Mouse (Mus musculus): ENCODE measurements around the gene Nek9. TPM values are rescaled to one million over a fixed set of nuclear protein-coding genes. Genes with fewer than 3 reads are reported as not detected.

Gene Nek9
- 10 to 100 TPM; 32.9 to 34.8 TPM for total RNA-seq (2021)
- long read RNA-seq, experiment 1, full-length matches to known transcripts, result 4 of 18 reads
- long read RNA-seq, experiment 1, partial matches to known transcripts, result 7 of 18 reads
- long read RNA-seq, experiment 1, other reads (novel, unspliced or antisense), result 7 of 18 reads
- long read RNA-seq, experiment 2, full-length matches to known transcripts, result 2 of 9 reads
- long read RNA-seq, experiment 2, partial matches to known transcripts, result 1 of 9 reads
- long read RNA-seq, experiment 2, other reads (novel, unspliced or antisense), result 6 of 9 reads

DNA sequence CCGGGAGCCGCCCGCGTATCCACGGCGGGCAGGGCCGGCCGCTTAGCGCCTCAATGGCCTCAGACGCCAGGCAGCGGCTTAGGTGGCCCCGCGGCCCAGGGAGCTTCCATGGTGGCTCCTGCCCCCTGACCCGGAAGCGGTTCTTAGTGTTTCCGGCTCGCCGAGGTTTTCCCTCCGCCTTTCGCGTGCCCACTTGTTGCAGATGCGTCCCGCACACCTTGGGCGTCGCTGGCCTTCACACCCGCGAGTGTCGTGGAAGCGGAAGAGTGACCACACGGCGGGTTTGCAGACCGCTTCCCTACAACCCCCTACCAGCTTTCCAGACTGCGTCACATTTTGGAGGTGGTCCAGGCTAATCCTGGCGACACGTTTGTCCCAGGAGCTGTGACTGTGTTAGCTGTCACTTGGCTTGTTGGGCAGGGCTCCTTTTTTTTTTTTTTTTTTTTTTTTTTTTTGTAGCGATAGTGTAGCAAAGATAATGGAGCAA, at the start of gene Nek9:
Nek9 (minus strand) TSS at position 120 of the 487 bp plus-strand sequence.
- peak within 1 kb of the TSS; percentile 84 for H3K27ac ChIP-seq
- DNase-seq (ENCODE audit: extremely low spot score in 1 of 2, low spot score in 2 of 2), result peak; percentile 93
- peak within 1 kb of the TSS; percentile 100 for H3K4me3 ChIP-seq
- intact Hi-C loops (cut with DNase I), result no loop called here
- TF ChIP-seq CTCF (IDR thresholded peaks at IDR 0.05), result no peak

DNA sequence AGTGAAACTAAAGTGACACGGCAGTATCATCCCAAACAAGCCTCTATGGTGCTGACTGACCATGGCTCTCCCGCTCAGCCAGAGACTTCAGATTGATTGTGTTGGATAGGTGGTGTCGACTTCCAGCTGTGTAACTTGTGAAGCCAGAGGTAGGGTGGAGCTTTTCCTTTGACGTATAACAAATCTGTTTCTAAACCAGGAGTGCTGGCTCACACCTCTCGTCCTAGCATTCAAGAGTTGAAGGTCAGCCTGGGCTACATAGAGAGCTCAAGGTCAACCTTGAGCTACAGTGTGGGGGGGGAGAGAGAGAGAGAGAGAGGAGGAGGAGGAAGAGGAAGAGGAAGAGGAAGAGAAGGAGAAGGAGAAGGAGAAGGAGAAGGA, 46.8 kb upstream of the Nek9 start:
- DNase-seq (ENCODE audit: extremely low spot score in 1 of 2, low spot score in 2 of 2), result no peak
- Histone ChIP-seq H3K4me3 (no peak overlapping the region), H3K27ac (peak overlapping the region; percentile 13; the same call in 1 of the 2 replicates)
- intact Hi-C loops (cut with DNase I), result no loop called here
- TF ChIP-seq CTCF (IDR thresholded peaks at IDR 0.05), result no peak

DNA sequence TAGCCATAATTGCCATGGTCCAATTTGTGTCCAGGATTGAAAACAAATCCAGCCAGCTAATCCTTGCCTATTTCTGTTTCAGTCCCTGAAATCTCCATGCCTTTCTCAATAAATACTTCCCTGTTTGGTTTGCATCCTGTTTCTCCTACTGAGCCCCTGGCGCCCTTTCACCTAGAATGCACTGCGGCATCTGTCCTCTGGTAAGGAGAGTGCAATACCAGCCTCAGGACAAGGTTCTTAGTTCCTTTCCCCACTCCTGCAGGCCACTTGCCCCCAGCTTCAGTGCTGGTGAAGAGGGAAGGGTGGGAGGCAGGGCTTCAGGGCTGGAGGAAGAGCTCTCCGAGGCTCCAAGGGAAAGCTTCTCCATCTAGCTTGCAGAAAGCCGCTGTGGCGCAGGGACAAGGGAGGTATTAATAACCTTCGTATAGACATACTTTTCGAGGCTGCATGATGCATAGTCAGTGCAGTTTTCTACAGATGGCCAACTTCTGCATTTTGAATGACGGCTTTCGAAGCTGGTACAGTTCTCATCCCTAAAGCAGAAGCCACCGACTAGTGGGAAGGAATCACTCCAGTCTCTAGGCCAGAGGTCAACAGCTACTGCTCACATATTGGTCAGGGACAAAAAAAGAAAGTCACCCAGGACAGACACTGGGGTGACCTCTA, 46.3 kb upstream of the Nek9 start:
- intact Hi-C loops (cut with DNase I), result no loop called here
- peak overlapping the region; percentile 13; the same call in 1 of the 2 replicates for H3K27ac ChIP-seq

DNA sequence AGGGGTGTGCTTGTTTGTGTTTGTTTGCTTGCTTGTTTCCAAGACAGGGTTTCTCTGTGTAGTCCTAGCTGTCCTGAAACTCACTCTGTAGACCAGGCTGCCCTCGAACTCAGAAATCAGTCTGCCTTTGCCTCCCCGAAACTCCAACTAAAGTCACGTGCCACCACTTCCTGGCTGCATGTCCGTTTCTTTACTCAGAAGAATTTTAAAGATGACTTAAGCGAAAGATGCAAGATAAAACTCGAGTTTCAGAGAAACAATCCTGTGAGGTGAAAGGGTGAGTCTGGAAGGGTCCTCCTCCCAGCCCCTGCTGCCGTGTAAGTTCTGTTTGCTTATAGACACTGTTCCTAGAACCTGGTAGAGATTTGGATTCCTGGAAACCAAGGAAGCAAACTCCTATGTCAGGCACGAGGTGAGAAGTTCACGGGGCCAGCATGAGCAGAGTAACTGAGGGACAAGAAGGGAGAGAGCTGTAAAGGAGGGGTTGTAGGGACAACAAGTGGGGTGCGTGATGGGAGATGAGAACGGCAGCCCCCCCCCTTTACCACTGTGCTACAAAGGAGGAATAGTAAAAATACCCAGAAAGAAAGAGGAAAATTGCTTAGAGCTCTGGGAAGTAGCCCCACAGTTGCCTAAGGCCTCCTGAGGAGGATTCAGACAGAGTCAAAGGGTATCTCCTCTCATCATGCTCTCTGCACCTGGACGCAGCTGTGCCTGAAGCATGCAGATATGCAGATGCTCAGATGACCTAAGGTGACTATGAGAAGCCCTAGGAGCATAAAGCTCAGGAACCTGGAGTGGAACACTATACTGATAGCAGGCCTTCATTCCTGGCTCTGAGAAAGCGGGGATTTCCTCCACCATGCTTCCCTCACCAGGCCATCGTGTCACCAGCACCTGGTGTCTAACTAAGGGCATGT, 43.9 kb upstream of the Nek9 start:
- intact Hi-C loops (cut with DNase I), result no loop called here
- H3K27ac ChIP-seq, result no peak overlapping the region
- no peak for TF ChIP-seq CTCF (IDR thresholded peaks at IDR 0.05)
- no peak for DNase-seq (ENCODE audit: extremely low spot score in 1 of 2, low spot score in 2 of 2)
- H3K4me3 ChIP-seq, result no peak overlapping the region

More for the DNA sequence above, 46.3 kb upstream of the Nek9 start:
- no peak overlapping the region for H3K4me3 ChIP-seq
- TF ChIP-seq CTCF (IDR thresholded peaks at IDR 0.05), result no peak
- DNase-seq (ENCODE audit: extremely low spot score in 1 of 2, low spot score in 2 of 2), result no peak

DNA sequence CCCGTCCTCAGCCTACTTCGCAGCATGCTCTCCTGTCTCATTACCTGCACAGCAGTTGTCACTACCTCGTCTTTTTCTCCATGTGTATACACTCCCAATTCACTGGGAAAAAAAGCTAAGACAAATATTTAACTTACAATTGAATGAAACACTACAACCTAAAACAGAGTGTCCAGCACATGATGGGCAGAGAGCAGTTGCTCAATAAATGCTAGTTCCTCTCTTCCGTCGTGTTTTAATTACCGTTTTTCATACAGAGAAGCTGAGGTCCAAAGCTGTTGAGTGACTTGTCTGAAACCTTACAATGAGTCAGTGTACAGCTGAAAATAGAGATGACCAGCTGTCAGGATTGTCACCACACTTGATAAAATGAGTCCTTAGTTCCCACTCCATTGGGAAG, 42.4 kb upstream of the Nek9 start:
- no peak for TF ChIP-seq CTCF (IDR thresholded peaks at IDR 0.05)
- no peak overlapping the region for H3K4me3 ChIP-seq
- H3K27ac ChIP-seq, result no peak overlapping the region
- DNase-seq (ENCODE audit: extremely low spot score in 1 of 2, low spot score in 2 of 2), result no peak
- intact Hi-C loops (cut with DNase I), result no loop called here

DNA sequence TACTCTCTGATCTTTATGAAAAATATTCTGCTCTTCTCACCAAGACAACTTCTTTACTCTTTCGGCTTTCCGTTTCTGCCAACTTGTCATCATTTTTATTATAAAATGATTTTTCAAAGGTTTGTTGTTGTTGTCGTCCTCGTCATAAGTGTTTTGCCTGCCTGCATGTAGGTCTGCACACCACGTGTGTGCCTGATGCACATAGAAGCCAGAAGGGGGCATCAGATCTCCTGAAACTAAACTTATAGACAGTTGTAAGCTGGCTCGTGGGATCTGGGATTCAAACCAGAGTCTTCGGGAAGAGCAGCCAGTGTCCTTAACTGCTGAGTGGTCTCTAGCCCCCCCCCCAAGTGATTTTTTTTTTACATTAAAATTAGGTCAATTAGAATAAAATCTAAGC, 41.8 kb upstream of the Nek9 start:
- no peak; the same call in 1 of the 2 replicates for TF ChIP-seq CTCF (IDR thresholded peaks at IDR 0.05)
- intact Hi-C loops (cut with DNase I), result no loop called here
- no peak overlapping the region for H3K4me3 ChIP-seq
- no peak for DNase-seq (ENCODE audit: extremely low spot score in 1 of 2, low spot score in 2 of 2)
- H3K27ac ChIP-seq, result no peak overlapping the region

DNA sequence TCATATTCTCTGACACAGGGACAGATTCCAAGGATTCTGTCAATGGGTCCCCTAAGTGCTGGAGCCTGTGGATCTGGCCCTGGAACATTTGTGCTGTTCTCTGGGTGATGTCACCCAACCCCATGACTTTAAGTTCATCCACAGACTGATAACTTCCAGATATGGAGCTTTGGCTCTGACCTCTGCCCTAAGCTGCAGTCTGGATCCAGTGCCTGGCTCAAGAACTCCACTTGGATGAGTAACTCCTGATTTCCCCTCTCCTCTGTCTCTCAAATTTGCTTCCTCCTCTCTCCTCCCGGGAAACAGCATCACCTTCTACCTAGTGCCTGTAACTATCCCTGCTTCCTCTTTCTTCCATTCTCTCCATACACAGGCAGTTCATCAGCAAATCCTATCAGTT, 41.1 kb upstream of the Nek9 start:
- DNase-seq (ENCODE audit: extremely low spot score in 1 of 2, low spot score in 2 of 2), result no peak
- Histone ChIP-seq H3K4me3 (no peak overlapping the region), H3K27ac (no peak overlapping the region)
- intact Hi-C loops (cut with DNase I), result no loop called here
- no peak for TF ChIP-seq CTCF (IDR thresholded peaks at IDR 0.05)

DNA sequence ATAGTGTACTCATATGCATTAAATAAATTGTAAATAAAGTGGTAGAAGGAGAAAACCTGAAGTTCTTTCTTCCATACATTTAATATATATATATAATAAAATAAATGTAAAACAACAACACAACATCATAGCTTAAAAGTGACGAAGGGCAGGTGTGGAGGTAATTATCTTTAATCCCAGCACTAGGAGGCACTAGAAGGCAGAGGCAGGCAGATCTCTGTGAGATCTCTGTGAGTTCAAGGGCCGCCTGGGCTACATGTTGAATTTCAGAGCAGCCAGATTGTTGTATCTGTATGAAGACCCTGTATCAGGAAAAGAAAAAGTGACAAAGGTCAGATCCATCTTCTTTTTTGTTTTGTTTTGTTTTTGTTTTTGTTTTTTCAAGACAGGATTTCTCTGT, 39.1 kb upstream of the Nek9 start:
- peak; percentile 10 for TF ChIP-seq CTCF (IDR thresholded peaks at IDR 0.05)
- Histone ChIP-seq H3K27ac (no peak overlapping the region), H3K4me3 (no peak overlapping the region)
- intact Hi-C loops (cut with DNase I), result loop anchor here (5.0 kb wide), 1 partner anchor 59 kb away; no protein-coding TSS in a partner anchor
- no peak for DNase-seq (ENCODE audit: extremely low spot score in 1 of 2, low spot score in 2 of 2)

DNA sequence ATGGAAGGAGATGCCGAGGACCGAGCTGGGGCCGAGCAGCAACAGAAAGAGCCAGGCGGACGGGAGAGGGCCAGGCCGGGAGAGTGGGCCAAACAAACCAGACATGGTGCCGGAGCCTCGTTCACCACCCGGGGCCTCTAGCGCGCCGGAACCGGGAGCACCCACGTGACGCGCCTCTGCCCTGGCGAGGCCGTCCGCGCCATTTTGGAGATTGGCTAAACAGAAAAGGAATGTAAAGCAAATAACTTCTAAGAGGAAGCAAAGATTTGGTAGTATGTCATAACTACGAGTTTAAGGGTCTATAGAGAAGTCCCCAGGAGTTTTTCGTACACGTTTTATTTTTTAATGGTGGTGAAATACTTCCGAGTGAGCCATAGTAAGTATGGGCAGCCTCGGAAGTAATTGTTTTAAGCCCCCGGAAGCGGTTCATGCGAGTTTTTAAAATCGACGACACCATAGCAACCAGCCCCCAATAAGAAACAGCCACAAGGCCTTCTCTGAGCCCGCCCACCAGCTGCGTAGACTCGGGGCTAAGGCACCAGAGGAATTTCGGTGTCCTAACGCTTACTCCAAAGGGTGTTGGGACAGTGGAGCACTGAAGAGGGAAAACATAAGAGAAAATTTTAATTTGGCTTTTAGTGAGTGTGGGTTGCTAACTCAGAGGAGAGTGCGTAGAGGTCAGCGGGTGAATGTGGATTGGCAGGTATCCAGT, 35.6 kb upstream of the Nek9 start, which contains the start of gene Tmed10:
Tmed10 (minus strand) TSS at position 287 of the 712 bp plus-strand sequence.
- DNase-seq (ENCODE audit: extremely low spot score in 1 of 2, low spot score in 2 of 2), result peak; percentile 85 to 90
- no peak; the same call in 1 of the 2 replicates for TF ChIP-seq CTCF (IDR thresholded peaks at IDR 0.05)
- Histone ChIP-seq H3K4me3 (peak within 1 kb of the TSS; percentile 82), H3K27ac (peak within 1 kb of the TSS; percentile 96)
- intact Hi-C loops (cut with DNase I), result loop anchor here (2.0 to 5.0 kb wide), 4 partner anchors 24 to 112 kb away; partner anchors contain the start of gene Fos

DNA sequence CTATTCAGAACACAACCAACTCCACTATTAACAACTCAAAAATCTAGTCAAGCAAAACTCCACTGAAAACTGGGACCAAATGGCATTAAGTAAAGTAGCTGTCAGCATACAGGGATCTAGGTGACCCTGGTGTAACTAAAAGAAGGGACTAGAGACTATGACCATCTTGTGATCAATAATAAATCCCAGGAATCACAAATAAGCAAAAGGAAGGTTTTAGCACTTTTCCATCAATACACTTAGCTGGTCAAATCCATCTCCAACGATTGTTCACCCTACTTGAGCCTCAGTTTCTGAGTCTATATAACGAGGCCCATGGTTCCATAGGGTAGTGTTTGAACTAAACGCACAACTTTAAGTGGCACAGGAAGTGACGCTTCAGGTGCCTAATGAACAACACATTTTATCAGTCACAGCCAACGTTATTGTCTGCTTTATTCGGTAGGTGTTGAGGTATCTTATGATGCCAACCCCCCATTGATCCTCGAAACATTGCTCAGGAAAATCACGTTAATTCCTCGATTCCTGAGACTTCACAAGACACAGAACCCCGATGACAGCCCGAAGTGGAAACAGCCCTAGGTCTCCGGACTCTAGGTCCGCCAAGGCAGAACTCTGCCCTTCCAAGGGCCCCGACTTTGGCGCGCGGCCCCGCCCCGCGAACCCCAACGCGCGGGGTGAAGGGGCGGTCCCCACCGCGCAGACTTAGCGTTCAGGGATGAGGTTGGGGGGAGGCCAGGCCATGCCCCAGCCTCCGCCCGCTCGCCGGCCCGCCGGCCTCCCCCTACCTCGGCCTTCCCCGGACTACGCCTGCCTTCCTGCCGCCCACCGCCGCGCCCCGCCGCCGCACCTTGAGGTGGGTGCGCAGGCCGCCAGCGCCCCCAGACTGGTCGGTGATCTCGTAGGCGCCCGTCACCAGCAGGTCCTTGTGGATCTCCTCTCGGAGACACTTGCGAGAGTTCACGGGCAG, 34.7 kb upstream of the Nek9 start:
- no peak for TF ChIP-seq CTCF (IDR thresholded peaks at IDR 0.05)
- H3K27ac ChIP-seq, result peak overlapping the region; percentile 96
- H3K4me3 ChIP-seq, result peak overlapping the region; percentile 82
- intact Hi-C loops (cut with DNase I), result loop anchor here (2.0 kb wide), 3 partner anchors 23 to 113 kb away; partner anchors contain the start of gene Fos
- peak; percentile 60 to 71 for DNase-seq (ENCODE audit: extremely low spot score in 1 of 2, low spot score in 2 of 2)
